Mouse (Mus musculus): ENCODE measurements around the gene Thoc2. TPM values are rescaled to one million over a fixed set of nuclear protein-coding genes. Genes with fewer than 3 reads are reported as not detected.

The Thoc2 gene
- 170 TPM for polyA plus RNA-seq (2017; shearing (Covaris generic))

DNA sequence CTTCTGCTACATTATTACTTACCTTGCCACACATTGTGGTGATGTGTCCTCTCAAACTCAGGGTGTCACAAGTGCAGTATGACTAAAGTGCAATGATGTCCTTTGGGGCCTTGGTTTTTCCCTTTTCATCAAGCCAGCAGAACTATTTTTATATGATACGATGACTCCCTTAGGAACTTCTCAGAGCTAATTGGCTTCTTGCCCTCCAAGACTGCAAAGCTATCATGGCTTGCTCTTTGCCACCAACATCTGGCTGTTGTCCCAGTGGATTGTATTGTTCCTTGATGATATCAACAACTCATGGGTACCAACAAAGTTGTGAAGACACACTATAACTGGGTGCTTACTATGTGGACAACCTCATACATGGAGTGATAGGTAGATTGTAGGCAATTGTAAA, at the start of gene Thoc2:
TSS of gene Thoc2 (minus strand) at position 101 of the 400 bp plus-strand sequence.

Other genes with a start within 250 kb of the Thoc2 start
- gene Xiap, start 139.0 kb upstream of the Thoc2 start, polyA plus RNA-seq (2017; shearing (Covaris generic)), result 14.2 TPM
- 121 TPM for gene Stag2, start 228.6 kb upstream of the Thoc2 start, polyA plus RNA-seq (2017; shearing (Covaris generic))

Data from inflammation-experienced regulatory T-cells, adult 16 weeks (primary cell).